Mouse (Mus musculus) layer of hippocampus, adult 18-20 months (tissue): ENCODE measurements at regions not wholly inside any gene's neighbourhood (a gene's known extent, or its start where the extent isn't known, plus 50 kb on each side); places are given as distances from the start of the nearest gene placed in this dataset.

Source experiments
- DNase-seq, 2 experiments: peaks; one replicate each; pipeline ENCODE4 v3.0.0; 2022; ENCODE audit warnings: low spot score in 2 of 2

- DNase-seq = no peak
These were observed 222.0 kb downstream of the Zic3 start for GRCm38 (mm10) chrX:58244544-58244943.

- peak in 1 of 2 experiments; percentile 11 for DNase-seq
These were observed 233.5 kb downstream of the Zic3 start for GRCm38 (mm10) chrX:58256043-58256442.

- DNase-seq = no peak
These were observed 260.4 kb downstream of the Zic3 start for GRCm38 (mm10) chrX:58282903-58283302.

- DNase-seq = no peak
These were observed 300.3 kb downstream of the Zic3 start for GRCm38 (mm10) chrX:58322832-58323231.

GRCm38 (mm10) chrX:58351606-58352005 lies 329.1 kb downstream of the Zic3 start:
- DNase-seq = no peak

- peak; percentile 1 to 18 for DNase-seq
These were observed 355.4 kb downstream of the Zic3 start for GRCm38 (mm10) chrX:58377926-58378325.
